Mouse (Mus musculus) kidney, postnatal 36 days (tissue): ENCODE data around the gene Fam219b.

Experiments used
- DNase-seq, 2 experiments: peaks; one replicate each; pipeline ENCODE4 v3.0.0; 2021 to 2022; ENCODE audit warnings: mixed read lengths in 2 of 2

The Fam219b gene

DNA sequence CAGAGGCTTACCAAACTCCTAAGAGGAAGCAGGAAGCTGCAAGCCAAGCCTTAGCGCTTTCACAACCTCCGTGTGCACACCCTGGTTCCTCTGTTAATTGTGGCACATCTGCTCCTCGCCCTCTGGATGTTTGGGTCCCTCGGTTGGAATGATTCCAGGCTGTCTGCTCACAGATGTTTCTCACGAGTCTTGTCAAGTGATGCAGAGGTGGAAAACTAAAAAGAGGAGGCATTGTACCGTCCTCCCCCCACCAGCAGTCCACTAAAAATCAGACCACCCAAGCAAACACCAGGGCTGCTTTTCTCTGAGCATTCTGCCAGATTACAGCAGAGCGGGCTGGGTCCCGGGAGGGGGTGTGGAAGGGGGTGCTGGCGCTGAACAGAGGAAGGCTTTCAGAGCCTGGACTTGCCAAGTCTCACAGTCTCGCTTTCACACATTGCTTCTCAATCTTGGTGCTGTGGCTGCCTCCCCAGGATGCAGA, 28.5 kb downstream of the Fam219b start:
- DNase-seq: peak; percentile 41 to 47

DNA sequence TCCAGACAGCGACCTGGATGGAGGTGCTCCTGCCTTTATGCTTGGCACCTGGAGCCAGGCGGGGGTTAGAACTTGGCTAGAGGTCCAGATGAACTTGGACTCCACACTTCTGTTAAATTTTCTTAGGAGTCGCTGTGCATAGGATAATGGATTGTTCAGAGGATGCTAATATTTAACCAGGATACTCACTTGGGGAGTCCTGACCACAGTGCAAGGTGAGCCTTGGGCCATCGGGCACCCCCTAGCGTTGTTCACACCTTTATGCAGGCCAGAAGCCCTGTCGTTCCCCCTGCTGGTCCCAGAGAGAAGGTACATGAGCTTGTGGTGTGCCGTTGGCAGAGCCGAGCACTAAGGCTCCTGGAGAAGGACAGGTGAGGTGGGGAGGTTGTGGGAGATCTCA, 29.5 kb downstream of the Fam219b start:
- DNase-seq: peak; percentile 86 to 88

DNA sequence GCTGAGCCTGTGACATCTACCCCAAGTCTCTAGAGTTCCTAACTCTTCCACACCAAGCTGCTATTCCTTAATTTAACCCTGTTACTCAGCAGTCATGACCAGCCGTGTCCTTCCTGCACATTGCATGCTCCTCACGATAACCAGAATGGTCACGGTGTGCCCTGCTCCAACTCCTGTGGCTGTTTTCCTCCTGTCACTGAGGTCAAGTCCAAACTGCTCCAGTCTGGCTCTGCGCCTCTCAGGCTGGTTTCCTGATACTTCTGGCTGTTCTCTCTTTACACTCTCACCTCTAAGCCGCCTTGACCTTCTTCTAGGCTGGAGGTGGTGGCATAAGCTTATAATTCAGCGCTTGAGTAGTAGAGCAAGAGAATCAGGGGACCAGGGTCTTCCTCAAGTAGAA, 31.2 kb downstream of the Fam219b start:
- peak; percentile 63 to 70 for DNase-seq

DNA sequence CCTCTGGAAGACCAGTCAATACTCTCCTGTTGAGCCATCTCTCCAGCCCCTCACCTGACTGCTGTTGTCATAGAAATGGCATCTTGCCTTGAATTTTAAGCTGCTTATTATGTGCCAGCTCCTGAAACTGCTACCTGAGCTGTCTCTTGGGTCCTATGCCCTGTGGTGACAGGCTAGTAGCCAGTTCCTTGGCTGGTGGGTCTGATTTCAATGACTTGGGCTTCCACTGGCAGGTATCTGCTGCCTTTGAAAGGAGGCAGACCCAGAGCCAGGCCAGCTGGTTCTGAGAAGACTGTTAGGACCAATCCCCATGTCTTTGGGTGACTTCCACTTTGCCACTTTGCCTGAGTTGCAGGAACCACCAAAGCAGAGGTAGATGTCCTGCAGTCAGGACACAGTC, 37.1 kb downstream of the Fam219b start:
- no peak for DNase-seq

DNA sequence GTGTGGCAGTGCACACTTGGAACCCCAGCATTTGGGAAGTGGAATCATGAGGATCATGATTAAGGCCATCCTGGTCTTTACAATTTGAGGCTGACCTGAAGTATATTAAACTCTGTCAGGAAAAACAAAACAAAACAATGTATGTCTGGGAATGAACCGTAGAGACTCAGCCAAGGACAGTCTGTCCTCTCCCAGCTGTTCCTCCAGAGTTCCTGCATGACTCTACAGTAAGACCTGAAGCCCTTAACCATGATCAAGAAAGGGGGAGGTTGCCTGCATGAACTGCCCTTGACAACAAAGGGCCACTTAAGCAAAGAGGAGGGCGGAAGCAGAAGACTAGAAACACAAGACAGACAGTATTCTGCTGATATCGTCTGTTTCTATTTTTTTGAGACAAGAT, 38.2 kb downstream of the Fam219b start:
- DNase-seq: no peak

DNA sequence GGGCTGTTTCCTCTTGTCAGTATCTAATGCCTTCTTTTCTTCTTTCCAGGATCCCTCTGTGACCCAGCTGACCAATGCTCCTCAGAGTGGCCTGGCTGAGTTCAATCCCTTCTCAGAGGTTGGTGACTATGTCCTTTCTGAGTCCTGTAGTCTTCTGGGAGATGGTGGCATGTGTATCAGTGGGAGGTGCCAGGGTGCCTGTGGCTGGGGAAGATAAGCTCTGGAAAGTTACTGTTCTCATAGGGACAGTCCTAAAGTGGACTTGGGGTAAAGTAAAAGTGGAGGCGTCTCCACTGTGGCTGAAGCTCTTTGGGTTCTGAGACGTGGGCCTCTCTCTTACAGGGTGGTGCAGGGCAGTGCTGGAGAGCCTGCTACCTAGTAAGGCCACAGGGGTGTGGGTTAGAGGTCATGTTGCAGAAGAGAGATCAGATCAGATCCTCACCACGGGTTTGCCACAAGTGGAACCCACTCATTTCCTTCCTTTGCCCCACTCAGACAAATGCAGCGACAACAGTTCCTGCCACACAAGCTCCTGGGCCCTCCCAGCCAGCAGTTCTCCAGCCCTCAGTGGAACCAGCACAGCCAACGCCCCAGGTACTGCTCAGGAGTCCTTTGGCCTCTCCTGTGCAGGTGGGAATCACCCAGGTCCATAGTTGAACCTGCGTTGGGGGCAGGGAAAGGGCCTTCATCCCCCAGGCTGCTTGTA, 40.0 kb downstream of the Fam219b start:
- DNase-seq: no peak

DNA sequence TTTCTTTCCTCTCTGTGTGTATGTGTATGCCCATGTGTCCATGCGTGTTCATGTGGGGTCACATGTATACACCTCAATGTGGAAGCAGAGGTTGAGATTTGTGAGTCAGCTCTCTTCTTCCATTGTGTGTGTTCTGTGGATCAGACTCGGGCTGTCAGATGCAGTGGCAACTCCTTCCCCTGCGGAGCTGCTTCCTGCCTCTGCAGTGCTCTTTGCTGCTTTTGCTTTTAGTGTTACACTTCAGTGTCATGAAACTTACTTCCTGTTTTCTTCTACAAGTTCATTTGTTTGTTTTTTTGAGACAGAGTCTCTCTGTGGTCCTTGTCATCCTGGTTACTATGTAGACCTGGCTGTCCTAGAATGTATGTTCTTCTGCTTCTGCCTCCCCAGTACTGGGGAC, 47.7 kb downstream of the Fam219b start:
- DNase-seq: no peak

DNA sequence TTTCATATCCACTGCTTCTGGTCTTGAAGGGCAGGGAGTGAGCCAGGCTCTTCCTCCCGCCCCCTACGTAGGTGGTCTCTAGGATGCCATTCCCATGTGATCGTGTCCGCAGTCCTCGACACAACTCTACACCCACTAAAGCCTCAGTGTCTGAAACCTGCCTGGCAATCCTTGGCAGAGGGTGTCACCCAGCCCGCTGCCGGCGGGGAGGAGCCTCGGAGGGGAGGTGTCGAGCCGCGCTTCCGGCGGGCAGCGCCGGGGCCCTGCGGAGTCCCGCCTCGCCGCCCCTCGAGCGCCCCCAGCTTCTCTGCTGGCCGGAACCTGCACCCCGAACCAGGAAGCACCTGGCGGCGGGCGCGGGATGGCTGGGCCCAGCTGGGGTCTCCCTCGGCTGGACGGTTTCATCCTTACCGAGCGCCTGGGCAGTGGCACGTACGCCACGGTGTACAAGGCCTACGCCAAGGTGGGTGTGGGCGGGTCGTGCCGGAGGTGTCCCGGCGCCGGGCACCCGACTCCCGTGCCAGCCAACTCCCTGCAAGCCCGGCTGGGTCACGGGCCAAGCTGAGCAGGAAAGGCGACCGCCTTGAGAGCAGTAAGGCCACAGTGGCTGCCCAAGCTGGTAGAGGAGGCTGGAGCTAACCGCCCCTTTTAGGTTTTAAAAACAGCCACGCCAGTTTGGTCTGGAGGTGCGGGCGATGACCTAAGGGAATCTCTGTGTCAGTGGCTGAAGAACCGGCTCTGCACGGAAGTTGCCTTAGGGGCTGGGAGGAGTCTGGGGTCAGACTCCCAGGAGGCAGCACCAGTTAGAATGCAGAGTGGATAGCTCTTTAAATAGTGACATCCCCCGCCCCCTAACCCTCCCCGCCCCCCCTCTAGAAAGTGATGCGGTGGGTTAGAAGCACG, 52.1 kb downstream of the Fam219b start, which contains the start of gene Ulk3:
Gene Ulk3, plus strand, starts transcription at position 229 of the 903 bp plus-strand sequence.
- DNase-seq: peak; percentile 86 to 91

DNA sequence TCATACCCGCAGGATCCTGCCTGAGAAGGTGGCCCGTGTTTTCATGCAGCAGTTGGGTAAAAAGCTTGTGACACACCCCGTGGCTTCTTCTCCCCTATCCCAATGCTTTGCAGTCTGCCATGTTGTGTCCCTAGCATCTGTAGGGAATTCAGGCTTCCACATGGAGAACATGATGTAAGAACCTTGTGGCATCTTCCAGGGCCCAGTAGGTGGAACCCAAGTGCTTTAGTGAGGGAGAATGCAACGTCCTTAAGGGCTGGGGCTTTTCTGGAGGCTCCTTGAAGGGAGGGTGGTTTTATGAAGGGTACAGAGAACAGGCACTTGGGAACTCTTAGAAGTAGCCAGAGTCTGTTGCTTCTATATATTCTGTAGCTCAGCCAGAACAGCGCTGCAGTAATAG, 53.4 kb downstream of the Fam219b start:
- DNase-seq: no peak
